Comparison of ENCODE assay signal across 16 mouse cellular contexts in the genomic region with DNA sequence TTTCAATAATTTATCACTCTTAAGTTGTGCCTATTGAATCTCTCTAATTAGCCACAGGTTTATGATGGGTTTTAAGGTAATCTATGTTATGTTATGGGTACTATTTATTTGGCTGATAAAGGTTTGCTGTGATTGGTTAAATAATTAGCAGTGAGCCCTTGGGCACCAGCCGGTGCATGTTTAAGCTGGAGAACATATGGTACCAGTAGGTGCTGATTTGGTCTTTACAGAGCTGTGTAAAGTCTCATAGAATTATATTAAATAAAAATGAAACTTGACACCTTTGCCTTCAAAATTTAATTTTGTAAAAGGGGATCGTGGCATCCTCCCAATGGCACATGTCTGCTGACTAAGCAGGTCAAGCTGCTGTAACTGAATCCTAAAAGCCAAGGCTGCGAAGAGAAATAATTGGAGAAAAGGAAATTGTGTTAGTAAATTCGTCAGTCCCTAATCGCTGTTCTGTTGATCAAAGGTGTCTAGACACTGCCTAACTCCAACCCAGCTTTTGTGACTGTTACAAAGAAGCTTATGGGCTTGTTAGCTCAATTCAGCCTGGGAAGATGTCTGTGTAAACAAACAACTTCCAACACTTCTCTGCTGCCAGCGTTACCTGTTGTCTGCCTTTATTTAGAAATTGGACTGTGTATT.
"Had no signal": no experiment of that assay in that cellular context is flagged by ENCODE, and none has a peak within 500 bp of the region (broad histone marks: within the 10 kb centered on the region; RNA-seq: fewer than 3 reads in every experiment).

No protein-coding gene starts in this region.

- H3K4me1 ChIP-seq: liver, embryonic 13.5 days; midbrain, embryonic 15.5 days; neural tube, embryonic 13.5 days; stomach, embryonic 15.5 days had no signal

- ATAC-seq: midbrain, embryonic 15.5 days had no signal

- H3K4me3 ChIP-seq: liver, embryonic 13.5 days; midbrain, embryonic 15.5 days; neural tube, embryonic 13.5 days; stomach, embryonic 15.5 days had no signal

- H3K36me3 ChIP-seq: liver, embryonic 13.5 days; midbrain, embryonic 15.5 days; neural tube, embryonic 13.5 days; stomach, embryonic 15.5 days had no signal

- H3K4me2 ChIP-seq: liver, embryonic 13.5 days; midbrain, embryonic 11.5 days; midbrain, embryonic 15.5 days; neural tube, embryonic 13.5 days; stomach, embryonic 15.5 days had no signal

- DNase-seq: kidney, adult 18-20 months; kidney, adult 9 months; kidney, postnatal 14 days; kidney, postnatal 4 days; left cerebral cortex, postnatal 4 days; liver, embryonic 13.5 days; lung, adult 2 months; lung, postnatal 14 days; lung, postnatal 4 days; right cerebral cortex, postnatal 25 days; spleen, adult 18-20 months; thymus, postnatal 36 days had no signal

- H3K27ac ChIP-seq: liver, embryonic 13.5 days; midbrain, embryonic 15.5 days; neural tube, embryonic 13.5 days; stomach, embryonic 15.5 days had no signal

- H3K9ac ChIP-seq: liver, embryonic 13.5 days; midbrain, embryonic 15.5 days; neural tube, embryonic 13.5 days; stomach, embryonic 15.5 days had no signal

- H3K9me3 ChIP-seq: liver, embryonic 13.5 days; midbrain, embryonic 15.5 days; neural tube, embryonic 13.5 days; stomach, embryonic 15.5 days had no signal

- H3K27me3 ChIP-seq: liver, embryonic 13.5 days; stomach, embryonic 15.5 days had no signal
